Mouse (Mus musculus) left cerebral cortex, postnatal 10 days (tissue): ENCODE data around the gene Kdm2b. TPM values are rescaled to one million over a fixed set of nuclear protein-coding genes. Genes with fewer than 3 reads are reported as not detected.
"Not testable (repeated sequence)": the region's sequence is repeated elsewhere in the genome, so short reads cannot be mapped to it uniquely, and the experiment has no call there.

Experiments
- DNase-seq, 2 experiments: peaks; one replicate each; pipeline ENCODE4 v3.0.0; 2021 to 2022; ENCODE audit warnings: low spot score in 2 of 2, mixed read lengths in 1 of 2; ENCODE audit errors: extremely low spot score in 1 of 2
- intact Hi-C: fragments of 180-260 bp; cut with DNase I; formaldehyde crosslinking; loops from one replicate; pipeline ENCODE4 v1.15.1; 2025
- total RNA-seq, 2 experiments: library from RNA; stranded (reverse); gene quantifications; 2 replicates each; pipeline ENCODE4 v1.2.3; 2021

The Kdm2b gene
- total RNA-seq, 2 experiments from 2014 or later: 48.9 to 51.1 TPM

DNA sequence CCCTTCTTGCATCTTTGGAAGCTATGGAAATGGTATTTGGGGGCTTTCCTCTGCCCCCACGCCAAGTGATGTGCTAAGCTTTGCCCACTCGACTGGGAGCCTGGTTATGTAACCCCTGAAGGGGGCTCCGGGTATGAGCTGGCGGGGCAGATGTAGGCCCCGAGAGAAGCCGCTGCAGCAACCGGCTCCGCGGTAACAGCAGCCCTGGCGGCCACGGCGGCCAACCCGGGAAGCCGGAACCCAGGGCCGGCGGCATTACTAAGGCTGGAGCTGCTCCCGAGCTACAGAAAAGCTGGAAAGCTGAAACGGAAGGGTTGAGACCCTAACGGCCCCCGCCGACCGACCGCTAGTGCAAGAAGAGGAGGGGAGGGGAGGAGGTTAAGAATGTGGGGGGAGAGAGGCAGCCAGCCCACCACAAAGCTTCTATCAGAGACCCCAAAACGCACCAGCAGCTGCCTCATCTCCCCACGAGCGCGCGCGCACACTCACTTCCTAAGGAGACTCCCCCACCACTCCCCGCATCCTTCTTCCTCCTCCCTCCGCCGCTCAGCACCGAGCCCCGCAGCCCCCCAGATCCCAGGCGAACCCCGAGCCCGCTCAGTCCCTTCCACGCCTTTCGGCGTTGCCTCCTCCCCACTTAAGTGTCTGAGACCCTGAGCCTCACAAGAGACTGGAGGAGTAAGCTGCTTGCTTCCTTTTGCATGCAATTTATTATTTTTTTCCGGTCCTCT is 1.4 kb downstream of the Kdm2b start:
- intact Hi-C loops: no loop called here
- peak in 1 of 2 experiments; percentile 73 for DNase-seq

DNA sequence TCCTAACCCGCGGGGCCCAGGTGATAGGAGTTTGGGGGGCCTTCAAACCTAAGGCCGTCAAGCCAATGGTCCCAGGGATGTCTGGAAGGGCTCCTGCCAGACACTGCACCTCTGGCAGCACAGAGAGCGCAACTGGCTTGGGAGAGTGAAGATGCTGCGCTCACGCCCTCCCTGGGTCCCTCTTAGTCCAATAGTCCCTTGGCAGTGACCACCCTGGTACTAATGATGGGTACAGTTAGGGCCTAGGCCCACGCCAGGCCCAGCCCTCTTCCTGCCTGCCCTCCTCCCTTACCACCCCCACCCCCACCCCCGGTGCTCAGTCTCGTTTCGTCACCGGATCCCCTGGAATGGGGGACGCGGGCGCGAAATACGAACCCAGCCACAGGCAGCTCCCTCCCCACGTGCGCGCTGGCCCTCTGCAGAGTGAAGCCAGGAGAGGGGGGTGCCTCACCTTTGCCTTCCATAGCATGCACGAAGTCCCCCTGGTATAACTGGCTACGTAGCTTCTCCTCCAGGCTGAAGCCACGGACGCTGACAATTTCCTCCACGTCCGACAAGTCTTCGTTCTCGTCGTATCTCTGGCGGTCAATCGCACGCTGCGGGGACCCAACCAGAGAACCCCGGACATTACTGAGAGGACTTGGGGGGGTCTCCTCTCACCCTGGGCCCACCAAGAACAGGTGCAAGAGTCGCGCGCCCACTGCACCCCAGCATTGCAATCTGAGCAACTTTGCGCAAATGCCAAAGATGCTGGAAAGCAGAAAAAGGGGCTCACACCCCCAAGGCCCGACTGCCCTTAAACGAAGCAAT is 2.2 kb downstream of the Kdm2b start:
- DNase-seq: peak in 1 of 2 experiments; percentile 67
- intact Hi-C loops: no loop called here

DNA sequence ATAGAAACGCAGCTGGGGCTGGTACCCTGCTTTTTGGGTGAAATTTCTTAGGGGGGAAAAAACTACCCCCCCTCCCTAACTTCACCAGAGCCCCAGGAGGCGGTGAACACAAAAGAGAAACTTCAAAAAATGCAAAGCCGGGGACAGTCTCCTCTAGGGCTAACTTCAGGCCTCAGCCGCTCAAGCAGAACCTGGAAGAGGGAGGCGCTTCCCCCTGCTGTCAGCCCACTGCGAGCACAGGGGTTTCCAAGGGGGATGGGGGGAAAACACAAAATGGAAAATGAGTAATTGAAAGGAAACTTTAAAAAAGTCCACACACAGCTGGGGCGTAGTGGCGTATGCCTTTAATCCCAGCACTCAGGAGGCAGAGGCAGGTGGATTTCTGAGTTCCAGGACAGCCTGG is 3.5 kb downstream of the Kdm2b start:
- no peak for DNase-seq
- intact Hi-C loops: no loop called here

DNA sequence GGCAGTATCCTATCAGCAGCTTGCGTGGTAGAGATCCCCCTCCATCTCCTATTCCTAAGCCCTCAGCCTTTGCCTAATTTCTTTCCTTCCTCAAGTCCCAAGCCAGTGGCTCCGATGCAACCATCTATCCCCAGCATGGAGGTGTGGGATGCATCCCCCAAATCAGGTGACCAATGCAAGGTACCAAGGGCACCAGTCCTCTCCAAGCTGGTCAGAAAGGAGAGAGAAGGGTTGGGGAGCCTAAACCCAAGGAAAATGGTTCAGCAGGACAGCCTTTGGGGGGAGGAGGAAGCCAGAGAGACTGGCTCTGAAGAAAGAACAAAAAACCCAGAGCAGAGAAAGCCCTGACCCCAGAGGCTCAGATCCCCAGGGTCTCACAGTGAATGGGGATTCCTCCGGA is 4.3 kb downstream of the Kdm2b start:
- intact Hi-C loops: no loop called here
- no peak for DNase-seq

DNA sequence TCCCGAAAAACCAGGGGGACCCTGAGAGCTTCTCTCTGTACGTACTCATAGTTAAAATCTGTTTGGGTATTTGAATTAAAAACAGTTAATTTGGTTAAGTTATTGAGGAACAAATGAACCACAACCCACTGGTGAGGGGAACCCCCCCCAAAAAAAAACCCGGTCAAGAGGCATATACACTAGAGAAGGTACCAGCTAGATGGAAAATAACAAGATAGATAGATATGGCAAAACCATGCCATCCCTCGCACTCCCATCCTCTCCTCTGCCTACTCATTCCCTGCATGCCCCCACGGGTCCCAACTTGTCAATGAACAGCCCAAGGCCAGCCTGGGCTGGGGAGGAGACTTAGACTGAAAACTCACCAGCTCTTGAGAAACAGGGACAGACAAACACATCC is 5.1 kb downstream of the Kdm2b start:
- intact Hi-C loops: no loop called here
- no peak for DNase-seq

DNA sequence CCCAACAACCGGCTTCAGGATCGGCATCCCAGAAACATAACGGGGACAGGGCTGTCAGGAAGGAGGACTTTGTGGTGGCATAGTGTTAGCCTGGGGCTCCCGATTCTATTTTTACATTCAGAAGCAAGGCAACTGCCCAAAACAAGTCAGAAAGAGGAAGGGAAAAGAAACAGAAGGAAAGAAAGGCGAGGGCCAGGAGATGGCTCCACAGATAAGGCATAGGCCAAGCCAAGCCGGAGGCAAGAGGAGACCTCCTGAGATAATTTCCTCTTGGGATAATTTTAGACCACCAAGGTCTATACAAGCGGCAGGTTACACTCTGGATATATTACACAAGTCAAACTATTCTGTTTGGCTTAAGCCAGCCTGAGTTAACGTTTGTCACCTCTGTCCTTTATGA is 10.7 kb downstream of the Kdm2b start:
- DNase-seq: no peak
- intact Hi-C loops: no loop called here

DNA sequence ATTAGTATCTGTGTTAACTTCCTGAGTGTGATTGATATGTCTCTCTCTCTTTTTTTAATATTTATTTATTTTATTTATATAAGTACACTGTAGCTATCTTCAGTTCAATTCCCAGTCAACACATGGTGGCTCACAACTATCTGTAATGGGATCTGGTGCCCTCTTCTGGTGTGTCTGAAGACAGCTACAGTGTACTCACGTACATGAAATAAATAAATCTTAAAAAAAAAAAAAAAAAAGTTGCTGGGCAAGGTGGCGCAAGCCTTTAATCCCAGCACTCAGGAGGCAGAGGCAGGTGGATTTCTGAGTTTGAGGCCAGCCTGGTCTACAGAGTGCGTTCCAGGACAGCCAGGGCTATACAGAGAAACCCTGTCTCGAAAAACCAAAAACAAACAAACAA is 14.9 kb downstream of the Kdm2b start:
- DNase-seq: not testable (repeated sequence)

DNA sequence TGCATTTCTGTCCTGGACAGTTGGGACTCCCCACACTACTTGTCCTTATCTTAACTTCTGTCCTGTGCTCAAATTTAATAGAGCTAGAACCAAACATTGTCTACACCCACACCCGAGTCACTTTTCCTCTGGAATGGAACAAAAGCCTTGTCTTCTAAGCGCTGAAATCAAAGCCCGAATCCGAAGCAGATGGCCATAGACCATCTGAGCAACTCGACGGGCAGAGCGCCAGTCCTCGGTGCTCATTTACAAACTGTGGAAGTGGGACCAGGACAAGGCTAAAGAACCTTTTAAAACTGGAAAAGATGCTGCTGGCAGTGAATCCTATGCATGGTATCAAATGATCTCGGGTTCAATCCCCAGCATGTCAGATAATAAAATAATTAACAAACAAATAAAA is 17.5 kb downstream of the Kdm2b start:
- DNase-seq: peak; percentile 44 to 60
- intact Hi-C loops: no loop called here

More for the DNA sequence above, 14.9 kb downstream of the Kdm2b start:
- intact Hi-C loops: not testable (repeated sequence)

DNA sequence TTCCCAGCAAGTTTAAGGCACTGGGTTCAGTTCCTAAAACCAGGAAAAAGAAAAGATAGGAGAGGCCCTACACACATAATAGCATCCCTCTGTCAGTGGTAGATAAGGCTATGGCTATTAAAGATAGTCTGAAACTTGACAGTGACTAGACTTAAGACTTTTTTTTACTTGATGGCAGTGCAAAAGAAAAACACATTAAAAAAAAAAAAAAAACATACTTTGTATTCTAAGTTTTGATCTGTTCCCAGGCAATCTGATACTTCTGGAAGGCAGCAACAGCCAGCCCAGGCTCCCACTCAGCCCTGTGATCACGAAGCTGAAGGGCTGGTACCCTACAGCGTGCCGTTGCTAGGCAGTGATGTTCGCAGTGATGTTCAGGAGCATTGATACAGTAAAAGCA is 18.2 kb downstream of the Kdm2b start:
- DNase-seq: no peak
- intact Hi-C loops: no loop called here

DNA sequence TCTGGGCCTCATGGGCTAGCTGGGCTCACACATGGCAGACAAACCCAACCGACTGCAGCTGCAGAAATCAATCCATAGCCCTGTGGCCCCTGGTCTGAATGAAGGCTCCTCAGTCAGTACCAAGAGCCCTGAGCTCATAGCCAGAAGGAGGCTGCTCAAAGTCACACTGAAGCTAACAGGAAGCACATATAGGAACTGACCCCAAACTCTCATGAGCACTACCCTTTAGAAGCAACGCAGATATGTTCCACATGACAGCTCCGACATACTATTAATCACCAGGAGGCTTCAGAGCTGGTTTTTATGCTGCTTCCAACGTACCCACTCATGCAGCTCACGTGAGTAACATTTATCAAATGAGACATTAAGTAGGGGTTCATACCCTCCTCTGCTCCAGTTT is 19.6 kb downstream of the Kdm2b start:
- intact Hi-C loops: no loop called here

DNA sequence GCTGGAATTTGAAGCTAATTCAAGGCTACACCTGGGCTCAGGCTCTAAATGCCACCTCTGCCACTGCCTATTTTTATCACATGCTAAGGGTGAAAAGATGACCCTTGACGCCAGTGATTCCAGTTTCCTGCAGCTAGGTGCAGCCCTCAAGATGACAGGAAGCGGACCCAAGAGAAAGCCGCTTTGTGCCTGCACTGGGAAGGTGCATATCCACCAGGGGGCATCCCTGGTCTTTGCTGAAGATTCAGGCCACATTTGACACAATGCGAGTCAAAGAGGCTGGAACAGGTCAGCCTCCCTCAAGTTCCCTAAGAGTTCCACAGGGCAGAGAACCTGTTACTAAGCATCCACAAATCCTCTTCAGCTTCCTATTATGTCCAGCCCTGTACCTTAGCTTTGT is 21.3 kb downstream of the Kdm2b start:
- intact Hi-C loops: loop anchor here (5.0 kb wide), 2 partner anchors 44 to 79 kb away; partner anchors contain the start of gene Morn3
- peak; percentile 67 to 79 for DNase-seq

More for the DNA sequence above, 19.6 kb downstream of the Kdm2b start:
- no peak for DNase-seq

DNA sequence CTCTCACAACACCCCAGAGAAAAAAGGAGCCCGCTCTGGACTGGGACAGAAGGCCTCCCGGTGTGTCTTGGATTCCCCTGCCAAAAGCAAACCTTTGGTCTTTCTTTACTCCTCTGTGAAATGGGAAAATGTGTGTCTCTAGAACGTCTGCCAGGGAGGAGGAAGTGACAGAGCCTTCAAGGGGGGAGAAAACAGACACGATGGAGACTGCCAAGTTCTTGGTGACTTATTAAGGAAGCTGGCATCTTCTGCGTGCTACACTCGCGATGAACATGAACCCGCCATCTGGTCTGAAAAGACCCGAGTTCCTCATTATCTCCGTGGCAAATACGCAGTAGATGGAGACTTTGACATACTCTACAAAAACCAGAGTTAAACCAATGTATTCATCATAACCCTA is 24.2 kb downstream of the Kdm2b start:
- intact Hi-C loops: loop anchor here (5.0 kb wide), 2 partner anchors 47 to 82 kb away; partner anchors contain the start of gene Morn3
- no peak for DNase-seq

DNA sequence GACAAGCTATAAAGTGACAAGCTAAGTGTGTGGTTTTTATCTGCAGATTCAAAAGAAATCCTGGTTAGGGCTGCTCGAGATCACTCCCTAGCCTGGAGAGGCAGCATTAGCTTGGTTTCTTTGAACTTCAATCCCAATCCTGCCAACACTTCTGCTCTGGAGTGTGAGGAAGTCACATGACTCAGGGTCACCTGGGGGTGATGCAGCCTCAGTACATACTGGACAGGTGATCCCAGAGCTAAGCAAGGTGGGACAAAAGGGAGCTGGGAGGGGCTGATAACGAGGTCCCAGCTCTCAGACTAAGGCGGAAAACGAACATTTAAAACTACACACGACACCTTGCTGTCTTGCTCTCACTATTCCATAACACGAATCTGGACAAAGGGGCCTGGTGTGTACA is 24.8 kb downstream of the Kdm2b start:
- intact Hi-C loops: loop anchor here (5.0 kb wide), 2 partner anchors 47 to 82 kb away; partner anchors contain the start of gene Morn3
- no peak for DNase-seq

DNA sequence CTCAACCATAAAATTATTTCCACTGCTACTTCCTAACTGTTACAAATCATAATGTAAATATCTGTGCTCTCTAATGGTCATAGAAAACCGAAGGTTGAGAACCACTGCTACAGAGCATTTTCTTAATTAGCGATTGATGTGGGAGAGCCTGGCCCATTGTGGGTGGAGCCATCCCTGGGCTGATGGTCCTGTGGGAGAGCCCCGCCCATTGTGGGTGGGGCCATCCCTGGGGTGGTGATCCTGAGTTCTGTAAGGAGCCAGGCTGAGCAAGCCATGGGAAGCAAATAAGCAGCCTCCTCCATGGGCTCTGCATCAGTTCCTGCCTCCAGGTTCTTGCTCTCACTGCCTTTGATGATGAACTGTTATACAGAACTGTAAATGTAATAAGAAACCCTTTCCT is 27.7 kb downstream of the Kdm2b start:
- no peak for DNase-seq
- intact Hi-C loops: no loop called here

DNA sequence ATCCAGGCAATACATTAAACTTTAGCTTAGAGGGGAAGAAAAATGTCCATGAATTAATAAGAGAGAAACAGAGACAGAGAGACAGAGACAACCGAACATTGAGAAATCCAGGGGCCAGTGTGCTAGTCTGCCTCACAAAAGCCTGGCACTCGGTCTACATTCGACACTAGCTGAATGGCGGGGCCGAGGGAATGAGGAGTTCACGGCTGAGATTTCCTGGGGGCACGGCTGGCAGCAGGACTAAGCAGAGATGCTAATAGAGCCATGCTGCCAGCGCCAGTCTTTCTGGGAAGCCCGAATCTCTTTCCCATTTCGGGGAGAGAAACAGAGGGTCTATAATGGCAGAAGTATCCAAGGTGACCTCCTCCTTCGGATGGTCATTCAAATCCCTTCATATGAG is 30.2 kb downstream of the Kdm2b start:
- no peak for DNase-seq
- intact Hi-C loops: no loop called here

DNA sequence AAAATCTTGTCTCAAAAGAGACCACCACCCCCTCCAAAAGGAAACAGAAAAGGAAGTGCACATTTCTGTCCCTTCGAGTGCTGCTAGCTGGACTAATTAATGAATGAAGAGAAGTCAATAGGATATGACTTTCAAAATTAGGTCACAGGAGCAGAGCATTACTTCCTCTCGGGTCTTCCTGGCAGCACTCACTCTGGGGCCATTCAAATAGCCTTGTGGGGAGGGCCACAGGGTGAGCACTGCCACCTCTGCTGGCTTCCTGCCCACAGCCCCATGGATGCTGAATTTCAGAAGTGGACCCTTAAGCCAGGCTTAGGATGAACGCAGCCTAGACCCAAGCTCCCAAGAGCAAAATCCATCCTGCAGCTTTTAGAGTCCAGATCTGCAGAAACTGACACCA is 33.6 kb downstream of the Kdm2b start:
- DNase-seq: no peak
- intact Hi-C loops: no loop called here

DNA sequence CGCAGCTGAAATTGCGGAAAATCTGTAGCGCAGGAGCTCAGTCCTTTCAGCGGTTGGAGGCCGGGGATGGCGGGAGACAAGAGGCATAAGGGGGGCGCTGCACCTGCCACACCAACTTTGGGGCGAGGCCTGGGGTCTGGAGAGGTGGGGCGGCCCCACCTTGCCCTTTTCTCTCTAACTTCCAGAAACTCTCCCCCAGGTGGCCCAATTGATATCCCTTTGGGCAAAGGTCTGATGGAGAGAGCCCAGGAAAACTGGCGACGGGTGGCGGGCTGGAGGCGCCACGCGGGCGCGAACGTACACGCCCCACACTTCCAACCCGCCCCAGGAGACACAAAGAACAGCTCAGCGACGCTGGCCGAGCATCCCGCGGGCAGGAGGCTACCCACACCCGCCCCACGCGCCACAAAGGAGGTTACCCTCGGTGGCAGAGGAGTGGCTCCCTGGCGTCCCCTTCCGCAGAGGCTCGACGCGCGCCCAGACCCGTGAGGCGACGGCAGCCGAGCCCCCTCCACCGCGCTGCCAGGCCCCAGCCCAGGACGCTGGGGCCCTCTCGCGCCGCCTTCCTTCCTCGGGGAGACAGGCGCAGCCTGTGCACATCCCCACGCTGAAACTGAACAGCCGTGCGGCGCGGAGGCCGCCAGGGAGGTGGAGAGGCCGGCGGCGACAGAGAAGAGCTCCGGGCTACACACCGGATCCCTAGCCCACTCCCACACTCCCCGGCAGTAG is 37.5 kb downstream of the Kdm2b start:
- intact Hi-C loops: no loop called here
- peak in 1 of 2 experiments; percentile 47 for DNase-seq

DNA sequence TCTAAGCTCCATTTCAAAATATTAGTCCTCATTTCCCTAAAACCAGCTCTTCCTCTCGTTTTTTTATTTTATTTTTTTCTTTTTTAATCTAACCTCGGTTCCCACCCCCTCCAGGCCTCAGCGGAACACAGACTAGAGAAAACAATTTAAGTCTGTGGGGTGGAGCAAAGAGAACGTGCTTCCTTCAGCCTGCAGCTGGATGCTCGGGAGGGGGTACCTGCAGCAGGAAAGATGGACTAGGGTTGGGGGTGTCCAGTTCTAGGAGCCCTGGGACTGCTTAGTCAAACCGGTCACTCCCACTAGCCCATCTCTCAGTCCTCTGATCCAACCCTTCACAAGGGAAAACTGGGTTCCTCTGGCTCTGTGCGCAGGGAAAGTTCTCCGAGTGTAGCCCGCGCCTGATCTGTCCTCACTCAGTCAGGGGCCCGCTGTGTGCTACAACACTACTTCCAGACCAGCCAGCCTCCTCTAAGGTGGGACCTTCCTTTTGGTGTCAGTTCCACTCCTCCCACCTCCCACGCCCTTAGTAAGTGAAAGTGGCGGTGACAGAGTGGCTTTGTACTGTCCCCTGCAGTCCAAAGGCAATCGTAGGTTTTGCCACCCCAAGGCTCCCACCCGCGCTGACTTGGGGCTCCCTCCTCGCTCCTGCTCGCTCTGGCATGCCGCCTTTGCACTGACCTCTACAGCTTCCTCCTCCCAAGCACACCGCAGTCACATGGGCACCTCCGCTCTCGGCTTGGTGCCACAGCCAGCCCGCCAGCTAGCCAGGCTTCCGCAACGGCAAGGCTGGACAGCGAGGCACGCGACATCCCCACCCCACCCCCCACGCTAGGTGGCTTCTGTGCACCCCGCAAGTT is 38.3 kb downstream of the Kdm2b start:
- DNase-seq: peak in 1 of 2 experiments; percentile 73
- intact Hi-C loops: no loop called here
